Mouse (Mus musculus): ENCODE measurements at regions not wholly inside any gene's neighbourhood (a gene's known extent, or its start where the extent isn't known, plus 50 kb on each side); places are given as distances from the start of the nearest gene placed in this dataset.

DNA sequence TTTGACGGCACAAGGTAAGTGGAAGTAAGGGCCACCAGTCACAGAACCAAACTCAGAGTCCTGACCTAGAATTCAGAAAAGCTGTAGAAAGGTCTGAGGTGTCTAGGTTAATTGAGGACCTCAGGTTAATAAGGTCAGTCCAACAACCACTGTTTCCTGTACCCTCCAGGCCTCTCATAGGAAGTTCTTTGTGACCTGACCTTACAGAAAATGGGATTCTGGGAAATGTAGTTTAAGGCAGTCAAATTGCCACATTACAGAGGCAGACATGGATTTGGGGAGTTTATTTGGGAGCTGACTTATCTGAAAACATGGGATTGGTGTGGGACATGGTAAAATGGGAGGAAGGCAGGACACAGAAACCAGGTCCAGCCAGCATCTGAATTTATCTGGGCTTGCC, 90.9 kb upstream of the 4930535I16Rik start:
- 100% methylated on average over 1 of the region's 1 CpGs for WGBS
- Histone ChIP-seq H3K36me3 (ENCODE audit: insufficient read depth, low read length) (no peaks in the 10 kb centered on the region), H3K9ac (ENCODE audit: low read depth, low read length) (no peak overlapping the region), H3K27ac (no peak overlapping the region), H3K27me3 (ENCODE audit: insufficient read depth, low read length) (no peaks in the 10 kb centered on the region), H3K4me1 (replicated peaks; ENCODE audit: insufficient read depth, low read length) (no peaks in the 10 kb centered on the region), H3K9me3 (replicated peaks; ENCODE audit: low read length) (no peaks in the 10 kb centered on the region), H3K4me3 (replicated peaks; ENCODE audit: low read depth, low read length) (no peak overlapping the region), H3K4me2 (ENCODE audit: low read length) (no peak overlapping the region)
- TF ChIP-seq CTCF (IDR thresholded peaks at IDR 0.05; ENCODE audit: low read depth): no peak
- DNase-seq (ENCODE audit: low spot score): no peak
- ATAC-seq (replicated peaks; ENCODE audit: low FRiP score, low read depth): no peak

DNA sequence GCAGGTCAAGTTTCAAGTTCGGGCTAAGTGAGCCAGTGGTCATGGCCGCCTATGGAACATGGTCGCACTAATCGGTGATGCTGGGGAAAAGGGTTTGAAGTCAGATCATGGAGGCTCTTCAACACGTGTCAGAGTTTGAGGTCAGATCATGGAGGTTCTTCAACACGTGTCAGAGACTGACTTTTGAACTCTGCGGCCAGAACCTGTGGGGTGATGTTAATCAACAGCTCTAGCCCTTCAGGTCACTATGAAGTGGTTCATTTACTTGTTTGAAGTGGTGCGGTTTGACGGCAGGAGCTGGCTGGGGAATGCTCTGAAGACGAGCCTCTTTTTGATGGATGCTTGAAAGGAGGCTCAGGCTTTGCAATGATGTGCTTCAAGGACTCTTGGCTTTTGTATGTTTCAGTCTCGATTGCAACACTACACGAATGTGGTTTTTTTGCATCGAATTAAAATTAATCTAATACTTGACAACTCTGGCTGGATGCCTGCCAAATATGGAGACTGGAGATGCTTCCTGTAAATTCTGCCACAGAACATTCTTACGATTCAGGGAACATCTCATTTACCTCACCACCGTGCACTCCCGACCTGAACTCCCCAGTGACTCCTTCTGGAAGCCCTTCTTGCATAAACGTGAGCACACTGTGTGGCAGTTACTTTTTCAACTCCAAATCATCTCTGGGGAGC, 87.9 kb upstream of the 4930535I16Rik start:
- no peaks in the 10 kb centered on the region for H3K4me1 ChIP-seq (replicated peaks; ENCODE audit: insufficient read depth, low read length)
- H3K4me2 ChIP-seq (ENCODE audit: low read length): no peak overlapping the region
- DNase-seq (ENCODE audit: low spot score): no peak
- H3K9me3 ChIP-seq (replicated peaks; ENCODE audit: low read length): no peaks in the 10 kb centered on the region
- H3K27ac ChIP-seq: no peak overlapping the region
- 53% methylated on average over 17 of the region's 17 CpGs for WGBS
- no peak overlapping the region for H3K9ac ChIP-seq (ENCODE audit: low read depth, low read length)
- no peaks in the 10 kb centered on the region for H3K36me3 ChIP-seq (ENCODE audit: insufficient read depth, low read length)
- H3K4me3 ChIP-seq (replicated peaks; ENCODE audit: low read depth, low read length): no peak overlapping the region
- no peak for ATAC-seq (replicated peaks; ENCODE audit: low FRiP score, low read depth)
- no peaks in the 10 kb centered on the region for H3K27me3 ChIP-seq (ENCODE audit: insufficient read depth, low read length)
- TF ChIP-seq CTCF (IDR thresholded peaks at IDR 0.05; ENCODE audit: low read depth): no peak

DNA sequence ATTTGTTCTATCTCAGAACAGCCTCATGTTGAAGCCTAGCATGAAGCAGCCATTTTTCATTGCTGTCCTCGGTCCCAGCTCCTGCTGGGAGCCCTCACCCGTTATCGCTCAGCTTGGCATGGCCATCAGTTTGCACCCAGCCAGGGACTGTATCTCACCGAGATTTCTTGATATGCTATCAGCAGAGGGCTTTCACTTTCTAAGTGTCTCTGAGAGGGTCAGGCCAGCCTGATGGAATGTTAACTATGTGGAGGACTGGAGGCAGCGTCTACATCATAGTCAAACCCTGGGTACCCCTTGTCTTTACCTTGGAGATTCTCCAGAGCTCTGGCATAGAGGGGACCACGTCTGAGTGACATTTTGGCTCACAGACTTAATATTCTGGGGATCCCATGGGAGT, 84.9 kb upstream of the 4930535I16Rik start:
- Histone ChIP-seq H3K4me2 (ENCODE audit: low read length) (no peak overlapping the region), H3K27me3 (ENCODE audit: insufficient read depth, low read length) (no peaks in the 10 kb centered on the region), H3K9me3 (replicated peaks; ENCODE audit: low read length) (no peaks in the 10 kb centered on the region), H3K36me3 (ENCODE audit: insufficient read depth, low read length) (no peaks in the 10 kb centered on the region), H3K27ac (no peak overlapping the region), H3K4me3 (replicated peaks; ENCODE audit: low read depth, low read length) (no peak overlapping the region), H3K4me1 (replicated peaks; ENCODE audit: insufficient read depth, low read length) (no peaks in the 10 kb centered on the region), H3K9ac (ENCODE audit: low read depth, low read length) (no peak overlapping the region)
- DNase-seq (ENCODE audit: low spot score) (no peak), ATAC-seq (replicated peaks; ENCODE audit: low FRiP score, low read depth) (no peak)
- TF ChIP-seq CTCF (IDR thresholded peaks at IDR 0.05; ENCODE audit: low read depth): no peak
- 60% methylated on average over 6 of the region's 6 CpGs for WGBS

DNA sequence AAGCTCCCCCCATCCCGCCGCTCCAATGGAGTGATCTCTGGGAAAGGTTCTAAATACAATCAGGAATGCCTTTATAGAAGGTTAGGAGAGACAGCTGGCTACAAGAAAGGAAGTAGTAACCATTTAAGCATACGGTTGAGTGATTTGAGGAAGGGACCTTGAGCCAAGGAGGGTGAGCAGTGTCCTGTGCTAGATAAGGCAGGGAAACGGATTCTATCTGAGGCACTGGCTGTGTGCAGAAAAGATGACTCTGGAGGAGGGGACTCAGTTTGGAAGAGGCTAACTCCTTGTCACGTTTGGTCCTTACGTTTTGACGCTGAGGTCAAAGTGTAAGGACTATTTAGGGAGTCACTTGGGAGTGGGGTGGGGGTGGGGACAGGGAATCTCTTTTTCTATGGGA, 84.3 kb upstream of the 4930535I16Rik start:
- Histone ChIP-seq H3K36me3 (ENCODE audit: insufficient read depth, low read length) (no peaks in the 10 kb centered on the region), H3K27ac (no peak overlapping the region), H3K9me3 (replicated peaks; ENCODE audit: low read length) (no peaks in the 10 kb centered on the region), H3K9ac (ENCODE audit: low read depth, low read length) (no peak overlapping the region), H3K4me2 (ENCODE audit: low read length) (no peak overlapping the region), H3K4me3 (replicated peaks; ENCODE audit: low read depth, low read length) (no peak overlapping the region), H3K27me3 (ENCODE audit: insufficient read depth, low read length) (no peaks in the 10 kb centered on the region), H3K4me1 (replicated peaks; ENCODE audit: insufficient read depth, low read length) (no peaks in the 10 kb centered on the region)
- ATAC-seq (replicated peaks; ENCODE audit: low FRiP score, low read depth) (no peak), DNase-seq (ENCODE audit: low spot score) (no peak)
- TF ChIP-seq CTCF (IDR thresholded peaks at IDR 0.05; ENCODE audit: low read depth): no peak
- 51% methylated on average over 7 of the region's 7 CpGs for WGBS

DNA sequence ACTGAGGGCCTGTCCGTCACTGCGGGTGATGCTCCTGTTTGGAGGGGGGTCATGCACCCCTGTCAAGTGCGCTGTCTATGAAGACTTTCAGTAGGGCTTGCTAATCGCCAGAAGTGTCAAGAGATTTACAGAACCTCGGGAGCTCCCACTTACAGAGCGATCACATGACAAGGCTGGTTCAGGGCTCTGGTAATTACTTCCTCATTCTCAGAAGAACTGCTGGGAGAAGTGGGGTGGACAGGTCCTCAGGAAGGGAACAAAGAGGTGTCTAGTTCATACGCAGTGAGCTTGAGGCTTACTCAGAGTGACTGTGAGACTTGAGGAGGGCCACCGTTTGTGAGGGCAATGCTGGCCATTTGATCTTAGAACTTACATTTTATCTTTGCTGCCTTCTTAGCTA, 78.0 kb upstream of the 4930535I16Rik start:
- Histone ChIP-seq H3K27me3 (ENCODE audit: insufficient read depth, low read length) (0 out of 2 replicates have a peak, but pooled peaks cover 3% of the 10 kb centered on the region), H3K27ac (no peak overlapping the region), H3K4me3 (replicated peaks; ENCODE audit: low read depth, low read length) (no peak overlapping the region), H3K9ac (ENCODE audit: low read depth, low read length) (no peak overlapping the region), H3K36me3 (ENCODE audit: insufficient read depth, low read length) (no peaks in the 10 kb centered on the region), H3K4me1 (replicated peaks; ENCODE audit: insufficient read depth, low read length) (0 out of 2 replicates have a peak, but pooled peaks cover 5% of the 10 kb centered on the region), H3K9me3 (replicated peaks; ENCODE audit: low read length) (no peaks in the 10 kb centered on the region), H3K4me2 (ENCODE audit: low read length) (no peak overlapping the region)
- WGBS: 65% methylated on average over 8 of the region's 8 CpGs
- peak; percentile 21 for DNase-seq (ENCODE audit: low spot score)
- no peak for TF ChIP-seq CTCF (IDR thresholded peaks at IDR 0.05; ENCODE audit: low read depth)
- no peak for ATAC-seq (replicated peaks; ENCODE audit: low FRiP score, low read depth)

DNA sequence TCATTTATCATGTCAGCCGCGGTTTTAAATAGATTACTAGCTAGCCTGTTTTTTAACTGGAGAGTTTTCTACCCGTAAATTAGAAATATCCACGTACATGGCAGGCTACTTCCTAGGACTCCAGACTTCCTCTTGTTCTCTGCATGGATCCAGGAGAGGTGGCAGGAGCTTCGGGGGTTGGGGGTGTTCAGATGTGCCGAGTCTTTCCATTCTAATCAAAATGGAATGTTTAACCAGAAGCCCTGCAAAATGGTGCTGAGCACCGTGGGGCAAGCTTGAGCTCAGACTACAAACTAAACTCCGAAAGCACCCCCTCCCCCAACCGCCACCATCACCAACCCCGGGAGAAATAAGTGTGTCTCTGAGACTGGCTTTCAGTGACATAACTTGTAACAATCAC, 73.4 kb upstream of the 4930535I16Rik start:
- Histone ChIP-seq H3K4me1 (replicated peaks; ENCODE audit: insufficient read depth, low read length) (0 out of 2 replicates have a peak, but pooled peaks cover 8% of the 10 kb centered on the region), H3K27me3 (ENCODE audit: insufficient read depth, low read length) (peaks cover 10% of the 10 kb centered on the region; the same call in 1 of the 2 replicates), H3K4me3 (replicated peaks; ENCODE audit: low read depth, low read length) (peak overlapping the region; percentile 9; the same call in 1 of the 2 replicates), H3K4me2 (ENCODE audit: low read length) (peak overlapping the region; percentile 51), H3K9ac (ENCODE audit: low read depth, low read length) (no peak overlapping the region), H3K27ac (no peak overlapping the region), H3K36me3 (ENCODE audit: insufficient read depth, low read length) (no peaks in the 10 kb centered on the region), H3K9me3 (replicated peaks; ENCODE audit: low read length) (no peaks in the 10 kb centered on the region)
- DNase-seq (ENCODE audit: low spot score) (no peak), ATAC-seq (replicated peaks; ENCODE audit: low FRiP score, low read depth) (no peak)
- WGBS: 10% methylated on average over 10 of the region's 10 CpGs
- TF ChIP-seq CTCF (IDR thresholded peaks at IDR 0.05; ENCODE audit: low read depth): no peak

All from kidney, postnatal 0 days (tissue).